Comparison of ENCODE assay signal across 19 mouse cellular contexts in genomic region chr11:88537344-88537743, GRCm38 (mm10).
DNase-seq lines count a peak whose midpoint lies in the region; ATAC-seq and TF ChIP-seq lines count a peak whose summit lies in the region.
"Had no signal": no experiment of that assay in that cellular context is flagged by ENCODE, and none has a peak within 500 bp of the region (broad histone marks: within the 10 kb centered on the region; RNA-seq: fewer than 3 reads in every experiment).

No protein-coding gene starts in this region.

- no peak overlapping the region for H3K9ac ChIP-seq in forebrain, embryonic 14.5 days (ENCODE audit: low read length)
- H3K9ac ChIP-seq in kidney, embryonic 16.5 days (replicated peaks; ENCODE audit: low read length): no peak overlapping the region
- H3K9ac ChIP-seq in hindbrain, embryonic 15.5 days: no peak overlapping the region

- peaks cover 95% of the 10 kb centered on the region for H3K4me1 ChIP-seq in forebrain, embryonic 10.5 days
- peaks cover 50% of the 10 kb centered on the region for H3K4me1 ChIP-seq in forebrain, embryonic 14.5 days (ENCODE audit: control insufficient read depth, insufficient read depth, low read length)
- H3K4me1 ChIP-seq in kidney, embryonic 16.5 days (ENCODE audit: insufficient read depth, low read length): peaks cover 56% of the 10 kb centered on the region
- peaks cover 83% of the 10 kb centered on the region for H3K4me1 ChIP-seq in hindbrain, embryonic 15.5 days (replicated peaks)

- in situ Hi-C loops in Patski (cut with MboI; ENCODE audit: low pct_unique_long_range_greater_than_20kb): no loop called here

- peak overlapping the region; percentile 73; the same call in 1 of the 2 replicates for H3K27ac ChIP-seq in forebrain, embryonic 10.5 days
- no peak overlapping the region for H3K27ac ChIP-seq in forebrain, embryonic 14.5 days (ENCODE audit: low read depth, low read length)
- peak overlapping the region; percentile 23; the same call in 1 of the 2 replicates for H3K27ac ChIP-seq in kidney, embryonic 16.5 days (ENCODE audit: low read length)
- H3K27ac ChIP-seq in hindbrain, embryonic 15.5 days (replicated peaks): peak overlapping the region; percentile 21

- no peaks in the 10 kb centered on the region for H3K27me3 ChIP-seq in forebrain, embryonic 10.5 days (ENCODE audit: poor library complexity, severe bottlenecking)
- H3K27me3 ChIP-seq in forebrain, embryonic 14.5 days (replicated peaks; ENCODE audit: control insufficient read depth, insufficient read depth, low read length): no peaks in the 10 kb centered on the region
- no peaks in the 10 kb centered on the region for H3K27me3 ChIP-seq in kidney, embryonic 16.5 days (ENCODE audit: insufficient read depth, low read length)
- H3K27me3 ChIP-seq in Patski: no peaks in the 10 kb centered on the region
- H3K27me3 ChIP-seq in hindbrain, embryonic 15.5 days: no peaks in the 10 kb centered on the region
- H3K27me3 ChIP-seq: heart, embryonic 15.5 days had no signal

- TF ChIP-seq CTCF in Patski (IDR thresholded peaks at IDR 0.05): no peak

- no peak for ATAC-seq in forebrain, embryonic 14.5 days
- no peak for ATAC-seq in kidney, embryonic 16.5 days (ENCODE audit: low FRiP score, low TSS enrichment)
- ATAC-seq in Patski: peak; percentile 37
- no peak for ATAC-seq in hindbrain, embryonic 15.5 days (ENCODE audit: low FRiP score, low read depth)
- ATAC-seq: CD4-positive, CD25-positive, alpha-beta regulatory T cell, adult 4 months had no signal

- 82% methylated on average over 7 of the region's 7 CpGs for WGBS in forebrain, embryonic 10.5 days
- WGBS in forebrain, embryonic 14.5 days: 33% methylated on average over 7 of the region's 7 CpGs
- WGBS in kidney, embryonic 16.5 days: 31% methylated on average over 7 of the region's 7 CpGs
- 44% methylated on average over 7 of the region's 7 CpGs for WGBS in hindbrain, embryonic 15.5 days

- CTCF ChIA-PET in Patski (lab: Charles Lee): no interaction called here

- peaks cover 23% of the 10 kb centered on the region for H3K36me3 ChIP-seq in forebrain, embryonic 10.5 days (replicated peaks)
- no peaks in the 10 kb centered on the region for H3K36me3 ChIP-seq in forebrain, embryonic 14.5 days (ENCODE audit: control insufficient read depth, insufficient read depth, low read length)
- H3K36me3 ChIP-seq in kidney, embryonic 16.5 days (ENCODE audit: insufficient read depth, low read length): no peaks in the 10 kb centered on the region
- no peaks in the 10 kb centered on the region for H3K36me3 ChIP-seq in hindbrain, embryonic 15.5 days
- H3K36me3 ChIP-seq: heart, embryonic 15.5 days had no signal

- H3K4me3 ChIP-seq in forebrain, embryonic 10.5 days: no peak overlapping the region
- no peak overlapping the region for H3K4me3 ChIP-seq in forebrain, embryonic 14.5 days (ENCODE audit: low read depth, low read length)
- H3K4me3 ChIP-seq in kidney, embryonic 16.5 days (ENCODE audit: low read length): no peak overlapping the region
- no peak overlapping the region for H3K4me3 ChIP-seq in hindbrain, embryonic 15.5 days
- H3K4me3 ChIP-seq: heart, embryonic 15.5 days had no signal

- POLR2A ChIA-PET in Patski (lab: Charles Lee): no interaction called here

- no peak for DNase-seq in forebrain, embryonic 10.5 days (ENCODE audit: extremely low spot score, low spot score)
- no peak for DNase-seq in forebrain, embryonic 14.5 days (ENCODE audit: low spot score)
- no peak for DNase-seq in kidney, postnatal 14 days
- DNase-seq in Patski (ENCODE audit: low read depth, low spot score): no peak
- DNase-seq in frontal cortex, postnatal 14 days (ENCODE audit: low spot score in 2 of 2): no peak
- DNase-seq in thymus, postnatal 25 days: no peak
- DNase-seq: adrenal gland, adult 8-10 months; cerebellum, adult 11 months; cerebellum, postnatal 14 days; gastrocnemius, postnatal 14 days; kidney, adult 8-10 months; left cerebral cortex, postnatal 4 days; lung, adult 2 months; lung, postnatal 36 days had no signal

- H3K9me3 ChIP-seq in forebrain, embryonic 10.5 days: no peaks in the 10 kb centered on the region
- H3K9me3 ChIP-seq in forebrain, embryonic 14.5 days (replicated peaks; ENCODE audit: control insufficient read depth, low read length): no peaks in the 10 kb centered on the region
- H3K9me3 ChIP-seq in kidney, embryonic 16.5 days (ENCODE audit: low read length): no peaks in the 10 kb centered on the region
- no peaks in the 10 kb centered on the region for H3K9me3 ChIP-seq in hindbrain, embryonic 15.5 days
- H3K9me3 ChIP-seq: heart, embryonic 15.5 days had no signal

- no peak overlapping the region for H3K4me2 ChIP-seq in forebrain, embryonic 14.5 days (ENCODE audit: low read length)
- no peak overlapping the region for H3K4me2 ChIP-seq in kidney, embryonic 16.5 days (replicated peaks; ENCODE audit: low read depth, low read length)
- H3K4me2 ChIP-seq in hindbrain, embryonic 15.5 days: no peak overlapping the region
- H3K4me2 ChIP-seq: heart, embryonic 15.5 days; liver, embryonic 11.5 days had no signal
